Mouse (Mus musculus): ENCODE data around the gene Nlgn2. TPM values are rescaled to one million over a fixed set of nuclear protein-coding genes. Genes with fewer than 3 reads are reported as not detected.

Nlgn2 gene
- total and polyA plus RNA-seq, 3 experiments: 0.20 to 1.3 (median 1.1) TPM

DNA sequence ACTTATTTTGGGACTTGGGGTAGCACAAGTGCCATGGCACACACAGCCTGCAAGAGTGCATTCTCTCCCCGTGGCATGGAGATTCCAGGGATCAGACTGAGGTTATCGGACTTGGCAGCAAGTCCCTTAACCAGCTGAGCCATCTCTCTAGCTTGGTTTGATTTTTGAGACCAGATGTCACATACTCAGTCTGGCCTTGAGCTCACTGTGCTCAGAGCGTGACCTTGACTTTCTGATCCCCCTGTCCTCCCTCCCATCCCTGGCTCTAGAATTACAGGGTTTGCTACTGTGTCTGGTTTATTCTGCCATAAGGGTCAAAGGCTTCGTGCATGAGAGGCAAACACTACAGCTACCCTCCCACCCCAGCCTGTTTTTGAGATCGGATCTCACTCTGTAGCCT lies 48.2 kb downstream of the Nlgn2 start:
- in situ Hi-C loops (cut with MboI; ENCODE audit: low pct_ligation_motif_present, low pct_unique_long_range_greater_than_20kb, low sequenced_read_pairs): no loop called here
- Histone ChIP-seq H3K36me3 (replicated peaks in 1 of 2; ENCODE audit: control insufficient read depth in 1 of 2, insufficient read depth in 1 of 2, low read length in 1 of 2) (peaks cover 0 to 9% of the 10 kb centered on the region in 2 experiments), H3K9me3 (replicated peaks; ENCODE audit: low read length) (no peaks in the 10 kb centered on the region), H3K27ac (ENCODE audit: insufficient read depth, low read depth) (no peak overlapping the region), H3K9ac (ENCODE audit: insufficient read depth, low read depth) (no peak overlapping the region), H3K4me1 (ENCODE audit: control insufficient read depth in 1 of 2, insufficient read depth in 2 of 2) (peaks cover 0 to 15% of the 10 kb centered on the region in 2 experiments; a peak in 2 of 4 replicates), H3K4me3 (replicated peaks in 1 of 3; ENCODE audit: low read depth in 2 of 3, low read length in 2 of 3, poor library complexity in 1 of 3) (no peak overlapping the region), H3K4me2 (ENCODE audit: insufficient read depth, low read depth, poor library complexity, severe bottlenecking) (no peak overlapping the region), H3K79me2 (replicated peaks; ENCODE audit: control insufficient read depth, extremely low read depth, insufficient read depth, poor library complexity, severe bottlenecking) (no peaks in the 10 kb centered on the region), H3K27me3 (replicated peaks) (no peaks in the 10 kb centered on the region)
- no peak for TF ChIP-seq JUND (conservative IDR thresholded peaks at IDR 0.05; ENCODE audit: low read depth, low read length)
- no peak for TF ChIP-seq TBP (conservative IDR thresholded peaks at IDR 0.05; ENCODE audit: low read depth, low read length)
- no peak for TF ChIP-seq HCFC1 (IDR thresholded peaks at IDR 0.05; ENCODE audit: low read depth, low read length)
- no peak for TF ChIP-seq ZKSCAN1 (IDR thresholded peaks at IDR 0.05; ENCODE audit: borderline replicate concordance, low read depth, low read length)
- TF ChIP-seq POLR2AphosphoS2 (IDR thresholded peaks at IDR 0.05; ENCODE audit: low read depth, low read length): no peak
- TF ChIP-seq NELFE (IDR thresholded peaks at IDR 0.05; ENCODE audit: low read depth, low read length): no peak
- no peak for DNase-seq (ENCODE audit: extremely low read depth)
- dilution Hi-C loops (cut with MboI; ENCODE audit: extremely low pct_ligation_motif_present, extremely low pct_unique_long_range_greater_than_20kb, low sequenced_read_pairs): no loop called here

DNA sequence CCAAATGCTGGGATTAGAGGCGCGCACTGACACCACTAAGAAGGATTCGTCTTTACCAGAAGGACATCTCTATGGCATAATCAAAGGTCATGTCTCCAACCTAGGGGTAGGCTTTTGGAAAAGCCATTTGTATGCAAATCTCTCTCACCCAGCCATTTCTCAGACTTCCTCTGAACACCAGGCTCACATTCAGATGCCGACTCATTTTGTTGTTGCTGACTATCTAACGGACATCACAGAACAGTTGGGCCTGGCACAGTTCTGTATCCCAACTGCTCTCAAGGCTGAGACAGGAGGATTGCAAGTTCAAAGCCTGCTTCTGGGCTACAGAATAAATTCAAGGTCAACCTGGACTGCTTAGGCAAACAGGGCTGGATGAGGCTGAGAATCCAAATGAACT lies 50.3 kb downstream of the Nlgn2 start:
- no peak for DNase-seq (ENCODE audit: extremely low read depth)
- H3K27ac ChIP-seq (ENCODE audit: insufficient read depth, low read depth): no peak overlapping the region
- no peak overlapping the region for H3K4me3 ChIP-seq (replicated peaks in 1 of 3; ENCODE audit: low read depth in 2 of 3, low read length in 2 of 3, poor library complexity in 1 of 3)
- H3K4me1 ChIP-seq (ENCODE audit: control insufficient read depth in 1 of 2, insufficient read depth in 2 of 2): peaks cover 0 to 19% of the 10 kb centered on the region in 2 experiments; a peak in 2 of 4 replicates
- in situ Hi-C loops (cut with MboI; ENCODE audit: low pct_ligation_motif_present, low pct_unique_long_range_greater_than_20kb, low sequenced_read_pairs): no loop called here
- H3K4me2 ChIP-seq (ENCODE audit: insufficient read depth, low read depth, poor library complexity, severe bottlenecking): no peak overlapping the region
- H3K79me2 ChIP-seq (replicated peaks; ENCODE audit: control insufficient read depth, extremely low read depth, insufficient read depth, poor library complexity, severe bottlenecking): no peaks in the 10 kb centered on the region
- H3K9ac ChIP-seq (ENCODE audit: insufficient read depth, low read depth): no peak overlapping the region
- dilution Hi-C loops (cut with MboI; ENCODE audit: extremely low pct_ligation_motif_present, extremely low pct_unique_long_range_greater_than_20kb, low sequenced_read_pairs): no loop called here
- peaks cover 0 to 6% of the 10 kb centered on the region in 2 experiments for H3K36me3 ChIP-seq (replicated peaks in 1 of 2; ENCODE audit: control insufficient read depth in 1 of 2, insufficient read depth in 1 of 2, low read length in 1 of 2)
- no peak for TF ChIP-seq IRF4 (IDR thresholded peaks at IDR 0.05; ENCODE audit: low read depth, low read length)
- no peak for TF ChIP-seq POLR2AphosphoS2 (IDR thresholded peaks at IDR 0.05; ENCODE audit: low read depth, low read length)
- TF ChIP-seq USF1 (IDR thresholded peaks at IDR 0.05; ENCODE audit: low read depth, low read length): no peak
- TF ChIP-seq USF2 (conservative IDR thresholded peaks at IDR 0.05; ENCODE audit: low read depth, low read length): no peak
- no peak for TF ChIP-seq MXI1 (IDR thresholded peaks at IDR 0.05; ENCODE audit: low read depth, low read length)
- TF ChIP-seq ZC3H11A (IDR thresholded peaks at IDR 0.05; ENCODE audit: low read depth, low read length): no peak
- no peak for TF ChIP-seq HCFC1 (IDR thresholded peaks at IDR 0.05; ENCODE audit: low read depth, low read length)
- TF ChIP-seq JUND (conservative IDR thresholded peaks at IDR 0.05; ENCODE audit: low read depth, low read length): no peak
- no peak for TF ChIP-seq ZMIZ1 (IDR thresholded peaks at IDR 0.05; ENCODE audit: low read depth, low read length)
- TF ChIP-seq MAFK (IDR thresholded peaks at IDR 0.05; ENCODE audit: insufficient replicate concordance, low read length): no peak
- TF ChIP-seq ETS1 (conservative IDR thresholded peaks at IDR 0.05; ENCODE audit: low read depth, low read length): no peak
- TF ChIP-seq RCOR1 (conservative IDR thresholded peaks at IDR 0.05; ENCODE audit: low read depth, low read length): no peak
- TF ChIP-seq TBP (conservative IDR thresholded peaks at IDR 0.05; ENCODE audit: low read depth, low read length): no peak
- no peak for TF ChIP-seq RAD21 (IDR thresholded peaks at IDR 0.05; ENCODE audit: low read depth, low read length)
- no peak for TF ChIP-seq UBTF (IDR thresholded peaks at IDR 0.05; ENCODE audit: low read depth, low read length)
- TF ChIP-seq CHD1 (IDR thresholded peaks at IDR 0.05; ENCODE audit: low read depth, low read length): no peak
- no peak for TF ChIP-seq MYC (IDR thresholded peaks at IDR 0.05; ENCODE audit: low read depth, low read length)
- no peak for TF ChIP-seq EP300 (IDR thresholded peaks at IDR 0.05; ENCODE audit: low read length)
- TF ChIP-seq ZNF384 (IDR thresholded peaks at IDR 0.05; ENCODE audit: low read depth, low read length): no peak
- no peak for TF ChIP-seq E2F4 (IDR thresholded peaks at IDR 0.05; ENCODE audit: insufficient replicate concordance, low read depth, low read length)
- no peaks in the 10 kb centered on the region for H3K9me3 ChIP-seq (replicated peaks; ENCODE audit: low read length)
- no peaks in the 10 kb centered on the region for H3K27me3 ChIP-seq (replicated peaks)
